Mouse (Mus musculus) frontal cortex, postnatal 10 days (tissue): ENCODE results near the gene Bcat1.

ENCODE experiments used
- DNase-seq, 2 experiments: peaks; one replicate each; pipeline ENCODE4 v3.0.0; 2022; ENCODE audit warnings: low spot score in 2 of 2, mixed read lengths in 1 of 2

The Bcat1 gene

GRCm38 (mm10) chr6:145056102-145056501, 19.9 kb downstream of the Bcat1 start:
- no peak for DNase-seq

GRCm38 (mm10) chr6:145055277-145055858, 20.6 kb downstream of the Bcat1 start:
- DNase-seq: no peak

DNA sequence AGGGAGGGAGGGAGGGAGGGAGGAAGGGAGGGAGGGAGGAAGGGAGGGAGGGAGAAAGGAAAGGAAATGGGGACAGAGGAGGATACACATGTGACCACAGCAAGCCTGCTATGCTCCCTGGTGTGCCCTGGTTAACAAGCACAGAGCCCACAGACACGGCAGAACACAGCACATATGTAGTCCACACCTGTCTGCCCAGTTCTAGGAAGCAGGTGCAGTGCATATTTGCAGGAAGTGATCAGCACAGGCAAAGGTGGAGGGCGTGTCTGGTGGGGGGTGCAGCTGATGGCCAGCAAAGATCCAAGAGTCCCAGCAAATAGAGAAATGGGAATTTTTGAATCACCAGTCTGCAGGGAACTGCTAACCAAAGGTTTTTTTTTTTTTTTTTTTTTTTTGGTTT, 23.3 kb downstream of the Bcat1 start:
- DNase-seq: no peak

- DNase-seq: no peak
These were observed 25.1 kb downstream of the Bcat1 start for GRCm38 (mm10) chr6:145050899-145051298.

- peak in 1 of 2 experiments; percentile 49 for DNase-seq
These were observed 27.6 kb downstream of the Bcat1 start for GRCm38 (mm10) chr6:145048131-145048997.

DNA sequence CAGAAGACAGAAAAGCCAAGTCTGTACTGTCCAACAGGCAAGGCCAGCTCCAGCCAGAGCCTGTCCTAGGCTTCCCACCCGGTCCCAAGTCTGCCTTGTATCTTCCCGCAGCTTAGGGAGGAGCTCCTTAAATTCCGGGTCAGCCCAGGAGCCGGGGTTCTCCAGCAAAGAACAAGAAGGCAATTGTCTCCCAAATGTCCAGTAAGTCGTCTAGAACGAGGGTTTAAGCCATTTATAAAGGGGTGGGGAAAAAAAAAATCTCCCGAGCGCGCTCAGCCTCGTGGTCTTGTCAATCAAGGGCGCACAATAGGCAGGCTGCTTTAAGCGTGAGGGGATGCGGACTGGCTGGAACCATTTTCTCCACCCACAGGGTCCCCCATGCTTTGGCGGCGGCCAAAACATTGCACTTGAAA, 28.5 kb downstream of the Bcat1 start:
- DNase-seq: peak; percentile 51 to 55

GRCm38 (mm10) chr6:145046266-145046890, 29.6 kb downstream of the Bcat1 start:
- peak in 1 of 2 experiments; percentile 16 for DNase-seq

- DNase-seq: no peak
These were observed 30.9 kb downstream of the Bcat1 start for GRCm38 (mm10) chr6:145044916-145045574.

DNA sequence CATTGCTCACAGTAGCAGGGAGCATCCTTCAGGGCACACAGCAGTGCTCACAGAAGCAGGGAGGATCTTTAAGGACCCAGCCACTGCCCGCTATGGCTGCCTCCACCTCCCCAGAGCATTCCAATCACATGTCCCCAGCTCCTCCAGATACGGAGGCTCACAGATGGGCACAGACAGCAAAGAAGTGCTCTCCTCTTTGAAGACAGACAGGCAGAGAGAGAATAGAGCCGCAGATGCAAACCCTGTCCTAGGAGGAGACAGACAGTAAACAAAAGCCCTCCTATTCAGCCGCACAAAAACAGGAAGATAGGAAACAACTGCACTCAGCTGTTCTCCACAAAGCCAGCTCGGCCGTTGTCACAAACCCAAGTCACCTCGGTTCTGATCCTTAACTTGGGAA, 35.3 kb downstream of the Bcat1 start:
- no peak for DNase-seq

DNA sequence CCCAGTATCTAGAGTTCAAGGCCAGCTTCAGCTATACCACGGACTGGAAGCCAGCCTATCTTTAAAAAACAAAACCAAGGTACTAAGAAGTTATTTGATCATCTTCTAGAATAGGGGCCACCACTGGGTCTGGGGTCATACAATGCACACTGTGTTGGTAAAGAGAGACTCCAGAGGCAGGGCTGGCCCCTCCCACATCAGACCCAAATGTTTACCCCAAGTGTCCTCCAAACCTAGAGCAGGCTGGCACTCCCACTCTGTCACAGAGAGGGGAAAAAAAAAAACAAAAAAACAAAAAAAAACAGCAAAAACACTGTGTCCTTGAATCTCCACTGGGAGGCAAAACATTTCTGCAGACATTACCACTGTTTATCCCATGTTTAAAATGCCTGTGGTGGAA, 38.4 kb downstream of the Bcat1 start:
- no peak for DNase-seq

DNA sequence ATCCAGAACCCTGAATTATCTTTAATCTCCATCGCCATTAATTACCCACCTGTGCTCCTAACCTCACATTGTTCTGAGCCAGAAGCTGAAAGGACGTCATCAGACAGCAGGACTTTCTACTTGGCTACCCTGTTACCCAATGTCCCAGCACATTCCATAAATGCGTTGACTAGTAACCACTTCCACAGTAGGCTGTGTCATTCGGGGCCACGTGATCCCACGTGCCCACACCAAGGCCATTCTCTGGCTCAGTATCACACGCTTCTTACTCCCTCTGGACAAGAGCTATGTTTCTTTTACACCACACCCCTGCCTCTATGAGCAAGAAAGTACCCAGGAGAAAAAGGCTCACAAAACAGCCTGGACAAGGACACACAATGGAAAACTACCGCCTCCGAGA, 40.6 kb downstream of the Bcat1 start:
- DNase-seq: no peak

GRCm38 (mm10) chr6:145030587-145030986, 45.4 kb downstream of the Bcat1 start:
- no peak for DNase-seq

DNA sequence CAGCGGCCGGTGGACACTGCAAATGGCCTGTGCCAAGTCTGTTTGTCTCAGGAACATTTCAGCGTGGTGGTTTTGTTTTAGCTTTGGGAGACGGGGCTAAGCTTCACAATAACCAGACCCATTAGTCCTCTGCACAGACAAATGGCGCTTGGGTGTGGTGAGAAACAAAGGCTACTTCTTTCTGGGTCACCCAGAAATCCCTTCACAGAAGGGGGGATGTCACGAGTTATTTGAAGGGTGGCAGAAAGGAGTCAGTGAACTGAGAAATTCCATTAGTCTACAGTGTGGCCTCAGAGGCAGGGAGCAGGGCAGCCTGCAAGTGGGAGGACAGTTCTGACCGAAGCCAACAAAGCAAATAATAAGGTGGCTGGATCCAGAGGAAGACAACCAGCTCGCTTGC, 52.0 kb downstream of the Bcat1 start:
- DNase-seq: no peak

DNA sequence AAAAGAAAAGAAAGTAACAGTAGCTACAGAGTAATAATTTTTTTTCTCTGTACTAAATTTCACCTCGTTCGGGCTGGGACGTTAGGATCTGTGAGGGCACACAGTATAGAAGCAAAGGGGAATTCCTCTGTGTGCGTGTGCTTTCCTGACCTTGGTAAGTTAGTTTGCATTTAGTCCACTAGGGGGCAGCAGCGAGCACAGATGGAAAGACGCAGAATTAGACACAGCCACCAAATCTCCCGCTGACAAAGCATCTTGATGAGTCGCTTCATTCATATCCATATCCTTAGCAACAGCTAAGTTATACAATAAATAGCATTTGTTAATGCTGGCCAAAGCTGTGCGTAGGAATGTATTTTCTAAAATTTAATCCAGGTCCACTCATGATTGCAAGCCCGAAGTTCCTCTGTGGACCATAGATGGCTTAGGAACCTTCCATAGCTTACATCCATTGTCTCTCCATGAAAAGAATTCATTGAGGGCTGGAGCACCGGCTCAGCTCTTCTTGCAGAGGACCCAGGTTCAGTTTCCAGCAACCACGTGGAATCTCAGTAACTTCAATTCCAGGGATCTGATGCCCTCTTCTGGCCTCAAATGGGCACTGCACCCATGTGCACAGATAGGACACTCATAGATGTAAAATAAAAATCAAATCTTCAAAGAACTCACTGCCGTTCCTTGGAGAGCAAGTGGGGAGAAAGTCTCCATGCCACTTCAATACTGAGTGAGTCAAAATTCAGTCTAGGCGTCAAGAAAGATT, 52.8 kb downstream of the Bcat1 start:
- no peak for DNase-seq

GRCm38 (mm10) chr6:145022349-145022748, 53.6 kb downstream of the Bcat1 start:
- no peak for DNase-seq

DNA sequence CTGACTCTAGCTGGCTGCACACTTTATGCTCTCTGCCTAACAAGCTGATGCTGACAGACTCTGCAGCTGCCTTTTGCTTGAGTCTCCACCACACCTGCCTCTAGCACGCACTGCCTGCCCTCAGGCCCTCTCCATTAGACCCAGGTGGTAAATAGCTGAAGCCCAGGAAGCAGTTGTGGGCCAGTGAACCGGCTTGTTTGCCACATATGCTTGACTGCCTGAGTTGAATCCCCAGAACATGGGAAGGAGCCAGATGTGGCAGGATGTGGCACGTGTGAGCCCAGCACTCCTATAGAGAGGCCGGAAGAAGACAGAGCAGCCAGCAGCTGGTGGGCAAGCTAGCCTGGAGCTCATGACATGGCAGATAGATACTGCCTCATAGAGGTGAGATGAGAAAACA, 55.4 kb downstream of the Bcat1 start:
- no peak for DNase-seq

GRCm38 (mm10) chr6:145018295-145018694, 57.7 kb downstream of the Bcat1 start:
- DNase-seq: no peak

DNA sequence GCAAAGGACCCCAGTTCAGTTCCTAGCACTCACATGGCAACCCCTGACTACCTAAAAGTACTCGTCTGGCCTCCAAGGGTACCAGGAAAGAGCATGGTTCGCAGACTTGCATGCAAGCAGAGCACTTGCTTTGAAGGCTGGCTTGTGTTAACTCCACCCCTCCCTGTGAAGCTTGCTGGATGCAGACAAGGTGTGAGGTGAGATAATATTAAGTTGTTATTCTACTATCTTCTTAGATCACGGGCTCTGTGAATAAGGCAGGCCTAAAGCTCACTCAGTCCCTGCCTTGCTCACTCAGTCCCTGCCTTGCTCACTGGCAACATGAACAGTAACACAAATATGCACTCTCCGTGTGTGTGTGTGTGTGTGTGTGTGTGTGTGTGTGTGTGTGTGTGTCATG, 58.5 kb downstream of the Bcat1 start:
- no peak for DNase-seq

- no peak for DNase-seq
These were observed 59.3 kb downstream of the Bcat1 start for GRCm38 (mm10) chr6:145016639-145017038.

DNA sequence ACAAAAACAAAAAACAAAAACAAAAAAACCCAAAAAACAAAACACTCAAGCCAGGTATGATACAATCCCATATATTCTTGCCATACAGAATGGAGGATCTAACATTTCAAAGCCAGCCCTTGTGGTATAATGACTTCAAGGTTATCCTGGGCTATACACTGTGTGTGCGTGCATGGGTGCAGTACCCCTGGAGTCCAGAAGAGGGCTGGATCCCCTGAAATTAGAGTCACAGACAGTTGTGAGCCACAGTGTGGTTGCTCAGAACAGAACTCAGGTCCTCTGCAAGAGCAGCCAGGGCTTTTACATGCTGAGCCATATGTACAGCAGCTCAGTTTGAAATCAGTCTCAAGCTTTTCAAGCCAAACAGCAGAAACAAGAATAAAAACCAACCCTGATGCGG, 61.0 kb downstream of the Bcat1 start:
- DNase-seq: no peak

DNA sequence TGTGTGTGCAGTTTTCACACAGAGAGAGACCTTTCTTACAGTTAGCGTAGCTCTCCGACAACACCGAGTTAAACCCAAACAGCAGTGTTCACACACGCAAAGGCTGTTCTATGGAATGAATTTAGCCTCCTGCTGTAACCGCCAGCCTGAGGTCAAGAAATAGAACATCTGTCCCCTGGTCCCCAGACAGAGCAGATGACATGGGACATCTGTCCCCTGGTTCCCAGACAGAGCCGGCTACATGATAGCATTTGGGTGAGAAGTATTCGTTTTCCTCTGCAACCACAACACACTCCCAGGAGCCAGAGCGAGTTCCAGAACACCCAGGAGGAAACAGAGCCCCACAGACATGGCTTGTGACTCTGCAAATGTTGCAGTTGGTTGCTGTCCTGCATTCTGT, 63.3 kb downstream of the Bcat1 start:
- no peak for DNase-seq

GRCm38 (mm10) chr6:145011141-145011540, 64.8 kb downstream of the Bcat1 start:
- DNase-seq: no peak
